Mouse (Mus musculus) Patski (cell line): ENCODE data around the gene Map2k6. TPM values are rescaled to one million over a fixed set of nuclear protein-coding genes. Genes with fewer than 3 reads are reported as not detected.
"Not testable (repeated sequence)": the region's sequence is repeated elsewhere in the genome, so short reads cannot be mapped to it uniquely, and the experiment has no call there.

ENCODE experiments used
- ATAC-seq: fragments of 100-300 bp; one replicate; pipeline ENCODE4 v1.8.0; 2021
- CTCF ChIA-PET: fragments of 350-600 bp; sonication (Branson Sonifier 250); formaldehyde crosslinking; loops from one replicate; lab custom pipeline; 2022; ENCODE audit warnings: inconsistent platforms; lab: Charles Lee
- POLR2A ChIA-PET: fragments of 350-600 bp; sonication (Branson Sonifier 250); formaldehyde crosslinking; loops from one replicate; lab custom pipeline; 2022; ENCODE audit warnings: antibody characterized with exemption, inconsistent platforms; lab: Charles Lee
- DNase-seq: peaks from one replicate; pipeline ENCODE4 v3.0.0-alpha.2; 2011; ENCODE audit warnings: low read depth, low spot score
- H3K27me3 ChIP-seq: fragments of 371-371 bp; one replicate; pipeline ENCODE4 v1.5.1; 2021
- CTCF ChIP-seq: fragments of 100-300 bp; IDR thresholded peaks from one replicate; pipeline ENCODE4 v1.5.1; 2021
- in situ Hi-C: fragments of 300-500 bp; cut with MboI; formaldehyde crosslinking; loops from 3 replicates; pipeline ENCODE4 v1.11.1; 2018; ENCODE audit warnings: low pct_unique_long_range_greater_than_20kb, mixed read lengths
- polyA plus RNA-seq: library from polyadenylated mRNA; unstranded; gene quantifications from one replicate; pipeline ENCODE4 v1.2.3, GENCODE M21; 2021

The Map2k6 gene
- polyA plus RNA-seq, result 14.3 TPM

GRCm38 (mm10) chr11:110398553-110399239, at the start of gene Map2k6:
Gene Map2k6, plus strand, starts transcription at chr11:110399122.
- H3K27me3 ChIP-seq, result no peaks in the 10 kb centered on the region
- in situ Hi-C loops, result no loop called here
- ATAC-seq, result peak; percentile 99
- peak; percentile 28 for DNase-seq
- TF ChIP-seq CTCF, result no peak
- ChIA-PET CTCF (interaction anchor here (1.4 kb wide), 1 partner anchor 11 kb away, joined by 6 read pairs; no protein-coding TSS in a partner anchor), POLR2A (no interaction called here)

GRCm38 (mm10) chr11:110354261-110354660, 44.7 kb upstream of the Map2k6 start:
- DNase-seq (no peak), ATAC-seq (no peak)
- no peak for TF ChIP-seq CTCF
- POLR2A ChIA-PET, result no interaction called here
- H3K27me3 ChIP-seq, result no peaks in the 10 kb centered on the region
- CTCF ChIA-PET, result no interaction called here
- in situ Hi-C loops, result loop anchor here (25.0 kb wide), 2 partner anchors 1083 to 1183 kb away; no protein-coding TSS in a partner anchor

- CTCF ChIA-PET, result interaction anchor here (0.6 to 1.5 kb wide), 2 partner anchors 10 to 328 kb away, joined by 3 read pairs; no protein-coding TSS in a partner anchor
- in situ Hi-C loops, result loop anchor here (25.0 kb wide), 2 partner anchors 1082 to 1182 kb away; no protein-coding TSS in a partner anchor
- H3K27me3 ChIP-seq, DNase-seq, POLR2A ChIA-PET, ATAC-seq: not testable (repeated sequence)
Observed at GRCm38 (mm10) chr11:110355131-110355530, 43.8 kb upstream of the Map2k6 start.

DNA sequence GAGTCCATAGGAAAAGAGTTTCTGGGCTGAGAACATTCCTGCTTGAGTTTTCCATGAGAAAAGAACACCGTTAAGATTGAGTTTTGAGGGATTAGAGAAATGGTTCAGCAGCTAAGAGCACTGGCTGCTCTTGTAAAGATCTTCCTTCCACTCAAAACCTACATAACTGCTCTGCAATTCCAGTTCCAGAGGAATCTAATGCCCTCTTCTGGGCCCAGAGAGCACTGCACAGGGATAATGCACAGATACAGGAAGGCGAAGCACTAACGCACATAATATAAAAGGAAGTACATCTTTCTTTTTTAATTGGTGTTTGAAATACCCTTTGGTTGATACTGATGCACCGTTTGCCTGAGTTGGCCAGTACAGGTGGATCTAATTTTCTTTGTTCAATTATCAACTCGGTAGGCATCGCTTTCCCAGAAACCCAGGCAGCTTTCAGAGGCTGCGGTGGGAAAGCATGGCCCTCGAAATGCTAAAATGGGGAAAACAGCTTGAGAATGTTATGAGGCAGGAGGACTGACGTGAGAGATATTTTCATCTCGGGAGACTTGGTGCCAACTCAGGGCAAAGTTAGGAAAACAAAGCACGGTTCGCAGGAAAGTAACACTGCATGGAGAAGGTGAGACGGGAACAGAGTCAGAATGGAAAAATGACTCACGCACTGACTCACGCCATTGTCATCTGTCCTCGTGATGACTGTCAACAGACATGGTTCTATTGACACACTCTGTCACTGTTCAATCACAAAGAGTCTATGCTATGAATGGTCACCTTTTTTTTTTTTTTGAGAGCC, 41.0 kb upstream of the Map2k6 start:
- ChIA-PET POLR2A (no interaction called here), CTCF (interaction anchor here (0.9 to 1.4 kb wide), 5 partner anchors 9 to 140 kb away, joined by 3 read pairs; no protein-coding TSS in a partner anchor)
- peak; percentile 39 for DNase-seq
- peak; percentile 85 for TF ChIP-seq CTCF
- ATAC-seq, result peak; percentile 94
- H3K27me3 ChIP-seq, result no peaks in the 10 kb centered on the region
- in situ Hi-C loops, result loop anchor here (25.0 kb wide), 2 partner anchors 1079 to 1179 kb away; no protein-coding TSS in a partner anchor

- H3K27me3 ChIP-seq, result peaks cover 7% of the 10 kb centered on the region
- ChIA-PET POLR2A (no interaction called here), CTCF (interaction anchor here (0.9 to 1.5 kb wide), 3 partner anchors 128 to 132 kb away, joined by 3 to 6 read pairs (median 4); no protein-coding TSS in a partner anchor)
- in situ Hi-C loops, result loop anchor here (10.0 to 25.0 kb wide), 3 partner anchors 700 to 1172 kb away; partner anchors contain the start of gene Kcnj2
- DNase-seq (no peak), ATAC-seq (no peak)
- peak; percentile 86 for TF ChIP-seq CTCF
Observed at GRCm38 (mm10) chr11:110365016-110365415, 33.9 kb upstream of the Map2k6 start.

DNA sequence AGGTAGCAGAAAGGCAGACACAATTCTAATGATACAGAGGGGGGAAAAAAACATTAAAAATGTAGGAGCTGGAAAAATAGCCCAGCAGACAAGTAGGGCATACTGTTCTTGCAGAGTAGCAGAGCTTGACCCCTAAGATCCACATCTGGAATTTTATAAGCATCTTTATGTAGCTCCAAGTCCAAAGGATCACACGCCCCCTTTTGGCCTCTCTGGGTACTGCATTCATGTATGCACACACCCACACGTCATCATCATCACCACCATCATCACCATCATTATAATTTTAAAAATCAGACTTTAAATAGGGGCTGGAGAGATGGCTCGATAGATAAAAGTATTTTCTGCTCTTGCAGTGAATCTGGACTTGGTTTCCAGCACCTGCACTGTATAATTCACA, 32.0 kb upstream of the Map2k6 start:
- TF ChIP-seq CTCF, result peak; percentile 47
- ATAC-seq (no peak), DNase-seq (no peak)
- POLR2A ChIA-PET, result interaction anchor here (0.5 to 0.6 kb wide), 2 partner anchors 270 to 1077 kb away, joined by 3 to 5 read pairs; no protein-coding TSS in a partner anchor
- CTCF ChIA-PET, result interaction anchor here (1.1 to 3.8 kb wide), 5 partner anchors 10 to 131 kb away, joined by 3 to 15 read pairs (median 4); no protein-coding TSS in a partner anchor
- in situ Hi-C loops, result loop anchor here (10.0 to 25.0 kb wide), 3 partner anchors 698 to 1170 kb away; partner anchors contain the start of gene Kcnj2
- peaks cover 7% of the 10 kb centered on the region for H3K27me3 ChIP-seq

- no peak for TF ChIP-seq CTCF
- ChIA-PET POLR2A (no interaction called here), CTCF (interaction anchor here (2.5 to 3.8 kb wide), 2 partner anchors 127 to 130 kb away, joined by 11 to 15 read pairs; no protein-coding TSS in a partner anchor)
- DNase-seq (no peak), ATAC-seq (no peak)
- in situ Hi-C loops, result loop anchor here (10.0 to 25.0 kb wide), 3 partner anchors 697 to 1170 kb away; partner anchors contain the start of gene Kcnj2
- H3K27me3 ChIP-seq, result peaks cover 7% of the 10 kb centered on the region
Observed at GRCm38 (mm10) chr11:110367638-110368037, 31.3 kb upstream of the Map2k6 start.

DNA sequence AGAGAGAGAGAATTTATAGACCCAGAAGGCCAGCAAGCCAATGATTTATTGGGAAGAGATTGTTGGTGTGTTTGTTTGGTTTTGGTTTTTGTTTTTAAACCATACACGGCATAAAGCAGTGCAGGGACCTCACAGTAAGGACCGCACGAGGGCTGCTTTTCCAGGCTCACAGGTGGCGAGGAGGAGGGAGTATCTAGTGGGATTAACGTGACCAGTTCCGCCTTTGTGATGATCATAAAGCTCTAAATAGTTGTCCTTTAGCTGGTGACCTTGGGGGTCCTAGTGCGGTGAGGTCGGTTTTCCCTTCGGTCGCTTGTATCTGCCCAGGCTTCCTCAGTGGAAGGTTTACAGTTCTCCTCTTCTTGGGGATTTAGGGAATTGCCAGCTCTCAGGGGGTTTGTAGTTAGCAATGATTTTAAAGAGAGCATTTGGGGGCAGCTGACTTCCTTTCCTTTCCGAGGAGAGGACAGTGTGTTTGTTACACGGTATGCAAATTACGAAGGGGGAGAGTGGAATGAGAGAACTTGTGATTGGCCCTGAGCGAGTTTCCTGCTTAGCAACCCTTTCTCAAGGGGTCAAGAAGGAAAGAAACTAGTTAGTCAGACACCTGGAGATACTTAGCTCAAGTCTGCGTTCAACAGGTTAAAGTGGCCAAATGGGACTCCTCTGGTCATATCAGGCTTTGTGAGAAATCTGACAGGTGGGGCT, 29.5 kb upstream of the Map2k6 start:
- in situ Hi-C loops, result loop anchor here (10.0 to 25.0 kb wide), 3 partner anchors 695 to 1168 kb away; partner anchors contain the start of gene Kcnj2
- ATAC-seq, result no peak
- peaks cover 7% of the 10 kb centered on the region for H3K27me3 ChIP-seq
- ChIA-PET CTCF (interaction anchor here (0.8 to 3.8 kb wide), 8 partner anchors 9 to 142 kb away, joined by 3 to 15 read pairs (median 3); no protein-coding TSS in a partner anchor), POLR2A (no interaction called here)
- no peak for TF ChIP-seq CTCF
- no peak for DNase-seq

DNA sequence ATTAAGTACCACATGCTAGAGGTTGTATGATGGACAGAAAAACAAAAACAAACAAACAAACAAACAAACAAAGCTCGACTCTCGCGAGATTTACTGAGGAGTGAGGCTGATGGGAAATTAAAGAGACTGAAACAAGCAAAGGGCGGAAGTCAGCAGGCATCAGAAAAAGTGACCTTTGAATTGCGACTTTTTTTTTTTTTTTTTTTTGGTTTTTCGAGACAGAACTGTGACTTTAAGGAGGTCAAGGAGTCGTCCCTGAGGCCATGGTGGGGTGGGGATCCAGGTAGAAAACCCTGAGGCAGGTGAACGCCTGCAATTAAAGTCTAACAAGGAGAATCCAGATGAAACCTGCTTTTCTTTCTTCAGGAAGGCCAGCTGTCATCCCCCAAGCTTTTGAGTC, 27.1 kb upstream of the Map2k6 start:
- TF ChIP-seq CTCF, result no peak
- ATAC-seq (no peak), DNase-seq (no peak)
- ChIA-PET CTCF (interaction anchor here (1.7 kb wide), 1 partner anchor 11 kb away, joined by 4 read pairs; no protein-coding TSS in a partner anchor), POLR2A (no interaction called here)
- H3K27me3 ChIP-seq, result peaks cover 7% of the 10 kb centered on the region
- in situ Hi-C loops, result loop anchor here (25.0 kb wide), 2 partner anchors 1065 to 1165 kb away; no protein-coding TSS in a partner anchor
